Mouse (Mus musculus): ENCODE results near the gene Zbtb20.
A peak's percentile ranks its signal among the peaks of the same experiment; 100 is the strongest.

The Zbtb20 gene

DNA sequence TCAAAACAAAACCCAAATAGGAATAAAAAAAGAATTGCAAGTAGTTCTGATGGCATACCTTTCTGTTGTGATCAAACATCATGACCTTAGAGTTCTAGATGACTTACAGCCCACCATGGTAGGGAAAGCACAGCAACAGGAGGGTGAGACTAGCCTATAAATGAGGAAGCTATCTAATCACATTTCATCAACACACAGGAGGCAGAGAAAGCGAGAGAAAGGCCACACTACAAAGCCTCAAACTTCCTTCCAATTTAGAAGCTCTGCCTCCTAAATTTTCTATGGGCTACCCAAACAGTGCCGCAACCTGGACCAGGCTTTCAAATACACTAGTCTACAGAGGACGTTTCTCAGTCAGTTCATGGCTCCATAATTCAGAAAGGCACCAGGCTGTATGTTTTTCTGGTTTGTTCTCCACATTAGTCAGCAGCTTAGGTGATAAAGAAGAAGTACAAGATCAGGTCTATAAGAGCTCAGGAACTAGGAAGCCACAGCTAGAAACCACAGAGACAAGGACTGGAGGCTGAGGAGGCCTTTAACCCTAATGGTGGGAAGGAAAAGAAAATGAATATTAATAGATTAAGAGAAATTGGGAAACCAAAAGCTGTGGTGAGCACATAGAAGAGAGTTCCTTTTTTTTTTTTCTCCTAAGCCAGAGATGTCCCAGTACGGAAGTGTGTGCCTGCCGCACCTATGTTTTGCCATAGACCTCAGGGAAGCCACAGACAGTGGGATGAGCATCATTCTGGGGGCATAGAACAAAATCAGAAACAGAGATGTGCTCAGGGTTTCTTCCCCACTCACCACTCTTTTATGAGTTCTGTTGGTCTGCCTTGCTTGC, 572.7 kb downstream of the Zbtb20 start:
- DNase-seq (ENCODE audit: low spot score in 2 of 2): no peak

GRCm38 (mm10) chr16:43454370-43454934, 578.8 kb downstream of the Zbtb20 start:
- no peak for DNase-seq (ENCODE audit: low spot score in 2 of 2)

DNA sequence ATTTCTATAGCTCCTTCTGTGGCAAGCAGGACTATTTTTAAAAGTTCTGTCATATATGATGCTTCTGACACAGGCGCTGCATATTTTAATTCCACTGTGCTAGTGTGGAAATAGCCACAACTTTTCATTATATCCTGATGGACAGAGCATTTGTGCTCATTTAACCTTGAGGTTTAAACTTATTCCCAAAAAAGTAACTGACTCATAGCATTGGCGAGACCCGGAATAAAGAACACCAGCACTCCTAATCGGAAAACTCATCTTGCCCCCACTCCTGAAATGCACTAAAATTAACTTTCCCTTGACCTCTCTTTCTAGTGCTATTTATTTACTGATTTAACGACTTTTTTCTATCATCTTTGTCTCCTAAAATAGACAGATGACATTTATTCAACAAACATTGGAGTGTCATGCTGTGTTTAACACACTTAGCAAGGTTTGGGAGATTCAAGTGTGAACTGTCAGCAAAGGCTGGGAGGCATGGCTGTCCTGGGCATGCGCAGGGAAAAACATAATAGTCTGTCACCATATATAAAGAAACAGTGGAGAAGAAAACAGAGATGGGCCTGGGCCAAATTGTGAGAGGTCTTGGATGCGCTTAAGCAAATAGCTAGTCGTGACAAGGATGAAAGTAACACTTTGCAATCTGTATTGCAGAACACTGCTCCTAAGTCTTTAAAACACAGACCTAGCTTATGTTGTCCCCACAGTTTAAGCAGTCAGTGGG, 580.9 kb downstream of the Zbtb20 start:
- no peak for DNase-seq (ENCODE audit: low spot score in 2 of 2)

DNA sequence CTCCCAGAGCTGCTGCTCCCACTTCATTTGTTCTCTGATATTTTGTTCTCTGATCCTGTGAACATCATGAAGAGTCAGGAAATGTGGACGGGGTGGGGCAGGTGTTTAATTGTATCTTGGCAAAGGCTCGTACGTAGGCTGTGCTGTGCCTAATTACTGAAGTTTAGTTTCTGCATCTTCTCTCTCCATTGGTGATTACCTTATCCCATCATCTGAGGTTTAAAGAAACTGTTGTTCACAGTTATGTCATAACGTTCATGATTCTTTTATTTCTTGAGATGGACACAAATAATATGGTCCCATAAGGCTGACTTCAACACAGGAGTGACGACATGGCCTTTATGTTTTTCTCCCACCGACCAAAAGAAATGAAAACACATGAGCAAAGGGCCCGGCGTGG, 582.1 kb downstream of the Zbtb20 start:
- no peak for DNase-seq (ENCODE audit: low spot score in 2 of 2)

- no peak for DNase-seq (ENCODE audit: low spot score in 2 of 2)
Measured at GRCm38 (mm10) chr16:43458726-43459223, 583.1 kb downstream of the Zbtb20 start.

- no peak for DNase-seq (ENCODE audit: low spot score in 2 of 2)
Measured at GRCm38 (mm10) chr16:43461745-43462378, 586.2 kb downstream of the Zbtb20 start.

GRCm38 (mm10) chr16:43462470-43463455, 587.1 kb downstream of the Zbtb20 start:
- DNase-seq (ENCODE audit: low spot score in 2 of 2): no peak

DNA sequence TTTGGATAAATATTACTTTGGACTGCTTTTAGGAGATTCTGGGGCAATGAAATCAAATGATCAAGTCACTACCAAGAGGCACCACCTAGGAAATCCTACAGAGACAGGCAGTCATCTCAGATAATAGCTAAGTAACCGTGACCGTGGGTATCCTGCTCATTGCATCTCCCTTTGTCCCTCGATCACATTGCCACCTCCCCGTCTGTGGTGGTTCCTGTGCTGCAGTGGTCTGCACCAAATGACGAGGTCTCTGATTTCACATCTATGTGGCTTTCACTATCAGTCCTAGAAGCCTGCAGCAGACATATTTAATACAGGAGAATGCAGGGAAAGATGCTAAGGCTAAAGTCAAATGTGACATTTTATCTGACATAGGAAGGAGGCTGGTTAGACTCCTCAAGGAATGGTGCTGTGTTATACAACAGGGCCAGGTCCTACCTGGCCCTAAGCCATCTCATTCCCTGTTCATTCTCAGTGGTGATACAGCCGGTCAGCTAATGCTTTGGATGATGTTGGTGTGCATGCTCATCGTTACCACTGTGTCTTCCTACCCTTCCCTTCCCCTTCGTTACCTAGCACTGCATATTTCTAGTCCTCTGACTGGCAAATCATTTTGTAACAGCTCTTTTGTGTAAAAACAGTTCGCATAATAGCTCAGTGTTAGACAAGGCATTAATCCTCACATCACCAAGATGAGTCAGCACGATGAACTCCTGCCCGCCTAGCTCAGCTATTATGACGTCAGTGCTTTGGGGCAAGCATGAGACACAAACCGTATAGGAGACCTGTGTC, 588.2 kb downstream of the Zbtb20 start:
- DNase-seq (ENCODE audit: low spot score in 2 of 2): peak in 1 of 2 experiments; percentile 29

- DNase-seq (ENCODE audit: low spot score in 2 of 2): peak in 1 of 2 experiments; percentile 27
Measured at GRCm38 (mm10) chr16:43464476-43465080, 588.9 kb downstream of the Zbtb20 start.

DNA sequence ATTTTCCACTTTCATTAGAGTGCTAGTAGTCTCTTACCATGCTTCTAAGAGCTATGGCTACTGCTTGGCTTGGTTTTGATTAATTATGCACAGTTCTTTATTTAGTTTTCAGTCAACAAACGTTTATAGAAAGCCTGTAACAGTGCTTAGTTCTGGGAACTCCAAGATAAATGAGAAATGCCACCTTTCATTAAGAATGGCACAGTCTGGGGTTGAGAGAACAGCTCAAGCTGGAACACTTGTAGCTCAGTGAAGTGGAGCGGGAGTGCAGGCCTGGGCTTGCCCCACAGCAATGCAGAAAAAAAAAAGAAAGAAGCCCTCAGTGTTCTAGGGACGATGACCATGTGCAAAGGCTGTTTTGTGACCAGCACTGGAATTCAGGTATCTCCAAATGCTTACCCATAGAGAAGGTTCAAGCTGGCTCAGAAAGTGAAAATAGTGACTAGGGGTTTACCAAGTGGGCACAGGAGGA, 589.7 kb downstream of the Zbtb20 start:
- DNase-seq (ENCODE audit: low spot score in 2 of 2): no peak

- no peak for DNase-seq (ENCODE audit: low spot score in 2 of 2)
Measured at GRCm38 (mm10) chr16:43465921-43466748, 590.5 kb downstream of the Zbtb20 start.

DNA sequence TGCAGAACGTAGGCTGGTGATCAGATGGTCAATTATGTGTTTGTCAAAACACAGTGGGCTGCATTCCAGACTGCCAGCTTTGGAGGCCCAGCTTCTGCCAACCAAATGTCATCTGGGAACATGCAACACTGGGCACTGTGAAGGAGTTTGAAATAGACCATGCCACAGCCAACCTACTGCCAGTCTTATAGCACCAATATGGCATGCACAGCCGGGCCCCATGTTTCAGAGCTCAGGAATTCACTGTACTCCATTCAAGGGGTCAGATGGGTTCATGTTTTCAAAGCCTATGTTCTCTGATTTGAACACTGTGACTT, 591.0 kb downstream of the Zbtb20 start:
- no peak for DNase-seq (ENCODE audit: low spot score in 2 of 2)

GRCm38 (mm10) chr16:43471060-43471459, 595.4 kb downstream of the Zbtb20 start:
- DNase-seq (ENCODE audit: low spot score in 2 of 2): no peak

DNA sequence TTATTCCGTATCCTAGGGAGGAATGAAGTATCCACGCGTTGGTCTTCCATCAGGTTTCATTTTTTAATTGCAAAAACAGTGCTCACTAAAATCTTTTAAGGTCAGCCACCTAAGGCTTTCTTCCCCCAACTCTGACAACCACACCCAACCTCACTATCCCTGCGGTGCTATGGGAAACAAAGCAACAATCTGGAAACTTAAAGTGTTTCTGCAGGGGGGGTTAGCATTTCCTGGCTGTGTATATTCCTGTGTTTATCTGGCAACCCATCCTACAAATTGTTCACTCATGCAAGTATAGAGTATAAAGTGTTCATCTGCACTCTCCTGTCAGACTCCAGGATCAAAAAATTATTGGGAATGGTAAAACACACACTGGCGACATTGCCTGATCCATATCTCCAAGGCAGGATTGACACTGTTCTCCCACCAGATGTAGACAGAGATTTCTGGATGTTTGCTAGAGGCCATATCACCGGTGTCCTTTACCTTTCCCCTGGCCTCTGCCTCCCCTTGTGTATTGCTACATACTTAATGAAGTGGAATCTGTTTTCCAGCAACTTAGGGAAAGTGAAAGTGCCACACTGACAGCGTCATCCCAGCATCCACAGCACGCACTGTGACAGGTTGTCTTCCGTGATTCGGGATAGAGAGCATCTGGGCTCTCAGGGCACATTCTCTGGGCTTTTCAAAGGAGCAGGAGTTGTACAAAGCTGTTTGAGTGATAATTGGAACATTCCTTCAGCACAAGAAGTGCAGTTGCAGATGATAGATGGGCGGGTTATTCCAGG, 599.5 kb downstream of the Zbtb20 start:
- DNase-seq (ENCODE audit: low spot score in 2 of 2): no peak

GRCm38 (mm10) chr16:43476921-43477320, 601.2 kb downstream of the Zbtb20 start:
- DNase-seq (ENCODE audit: low spot score in 2 of 2): no peak

- no peak for DNase-seq (ENCODE audit: low spot score in 2 of 2)
Measured at GRCm38 (mm10) chr16:43478352-43478751, 602.7 kb downstream of the Zbtb20 start.

- DNase-seq (ENCODE audit: low spot score in 2 of 2): no peak
Measured at GRCm38 (mm10) chr16:43480532-43480931, 604.9 kb downstream of the Zbtb20 start.

GRCm38 (mm10) chr16:43482125-43482524, 606.4 kb downstream of the Zbtb20 start:
- DNase-seq (ENCODE audit: low spot score in 2 of 2): no peak
